Mouse (Mus musculus): Measurements from ENCODE around the gene Prkar2b. TPM values are rescaled to one million over a fixed set of nuclear protein-coding genes. Genes with fewer than 3 reads are reported as not detected.
A peak's percentile ranks its signal among the peaks of the same experiment; 100 is the strongest.

Gene Prkar2b
- polyA plus RNA-seq, 1 experiment, result 16.2 TPM

DNA sequence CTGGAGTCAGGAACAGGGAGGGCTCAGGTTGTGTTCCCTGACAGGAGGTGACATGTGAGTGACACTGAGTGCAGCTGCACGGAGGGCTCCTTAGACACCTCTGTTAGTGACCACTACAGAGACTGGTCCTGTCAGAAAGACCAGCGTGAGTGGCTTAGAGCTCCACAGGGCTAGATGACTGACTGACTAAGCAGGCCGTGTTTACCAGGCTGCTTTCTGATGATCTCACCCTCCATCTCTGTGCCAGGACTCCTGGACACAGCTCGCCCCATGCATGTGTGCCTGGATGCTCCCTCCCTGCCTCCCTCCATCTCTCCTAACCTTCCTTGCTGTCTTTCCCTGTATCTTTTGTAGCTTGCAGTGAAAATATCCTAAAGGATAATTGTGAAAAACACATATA lies 147.5 kb downstream of the Prkar2b start:
- H3ac ChIP-seq (ENCODE audit: control insufficient read depth, insufficient read length), result no peak overlapping the region
- H3K27me3 ChIP-seq (ENCODE audit: control insufficient read depth, insufficient read depth, insufficient read length), result no peaks in the 10 kb centered on the region
- TF ChIP-seq POLR2AphosphoS2 (IDR thresholded peaks at IDR 0.05; ENCODE audit: insufficient read length, low read depth) (no peak), USF1 (IDR thresholded peaks at IDR 0.05; ENCODE audit: low read depth) (no peak), SRF (IDR thresholded peaks at IDR 0.05; ENCODE audit: control insufficient read depth, insufficient read length, low read depth) (no peak)
- no peaks in the 10 kb centered on the region for H3K79me2 ChIP-seq (ENCODE audit: control insufficient read depth, insufficient read depth)
- no peaks in the 10 kb centered on the region for H3K36me3 ChIP-seq (ENCODE audit: control insufficient read depth, insufficient read depth)
- H3K4me3 ChIP-seq, result no peak overlapping the region
- H3K4me2 ChIP-seq (ENCODE audit: low read depth), result peak overlapping the region; percentile 21

GRCm38 (mm10) chr12:31912966-31913551 lies 148.0 kb downstream of the Prkar2b start:
- TF ChIP-seq MYOG (IDR thresholded peaks at IDR 0.05; ENCODE audit: control insufficient read depth in 1 of 3, insufficient read depth in 1 of 3, insufficient read length in 2 of 3, low read depth in 2 of 3), result peak in 1 of 3 experiments; percentile 33
- no peak for TF ChIP-seq REST (IDR thresholded peaks at IDR 0.05; ENCODE audit: insufficient read depth, insufficient read length)
- H3K27me3 ChIP-seq (ENCODE audit: control insufficient read depth, insufficient read depth, insufficient read length), result no peaks in the 10 kb centered on the region
- H3K4me3 ChIP-seq, result no peak overlapping the region
- H3K79me2 ChIP-seq (ENCODE audit: control insufficient read depth, insufficient read depth), result no peaks in the 10 kb centered on the region
- no peaks in the 10 kb centered on the region for H3K36me3 ChIP-seq (ENCODE audit: control insufficient read depth, insufficient read depth)
- H3ac ChIP-seq (ENCODE audit: control insufficient read depth, insufficient read length), result no peak overlapping the region
- H3K4me2 ChIP-seq (ENCODE audit: low read depth), result peak overlapping the region; percentile 21

Other genes with a start within 250 kb of the Prkar2b start
- gene Hbp1, start 110.8 kb downstream of the Prkar2b start, polyA plus RNA-seq (2012; fragmentation: generic; extraction: Trizol), result 37.0 TPM
- gene Pik3cg, start 147.4 kb upstream of the Prkar2b start, polyA plus RNA-seq (2012; fragmentation: generic; extraction: Trizol), result not detected